Mouse (Mus musculus) liver, embryonic 15.5 days (tissue): ENCODE measurements at regions not wholly inside any gene's neighbourhood (a gene's known extent, or its start where the extent isn't known, plus 50 kb on each side); places are given as distances from the start of the nearest gene placed in this dataset.

Experiments
- ATAC-seq: fragments of 200-750 bp; cut with Nextera tagmentation; 2 replicates; pipeline ENCODE4 v1.8.0; 2017; ENCODE audit warnings: moderate number of reproducible peaks, mild to moderate bottlenecking, moderate library complexity; ENCODE audit not compliant: insufficient read depth
- H3K27ac ChIP-seq: fragments of 300-500 bp; sonication (generic); replicated peaks from 2 replicates; pipeline ENCODE4 v1.5.1; 2015; ENCODE audit warnings: mild to moderate bottlenecking, inconsistent platforms
- H3K27me3 ChIP-seq: fragments of 300-500 bp; sonication (generic); 2 replicates; pipeline ENCODE4 v1.6.1; 2015; ENCODE audit warnings: mild to moderate bottlenecking, inconsistent platforms
- H3K36me3 ChIP-seq: fragments of 300-500 bp; sonication (generic); replicated peaks from 2 replicates; pipeline ENCODE4 v1.6.1; 2015; ENCODE audit warnings: moderate library complexity, mild to moderate bottlenecking, inconsistent platforms
- H3K4me1 ChIP-seq: fragments of 300-500 bp; sonication (generic); replicated peaks from 2 replicates; pipeline ENCODE4 v1.6.1; 2015; ENCODE audit warnings: inconsistent platforms
- H3K4me2 ChIP-seq: fragments of 300-500 bp; sonication (generic); 2 replicates; pipeline ENCODE4 v1.6.1; 2015; ENCODE audit warnings: moderate library complexity, mild to moderate bottlenecking, inconsistent platforms
- H3K4me3 ChIP-seq: fragments of 300-500 bp; sonication (generic); replicated peaks from 2 replicates; pipeline ENCODE4 v1.5.1; 2015; ENCODE audit warnings: mild to moderate bottlenecking, inconsistent platforms
- H3K9ac ChIP-seq: fragments of 300-500 bp; sonication (generic); 2 replicates; pipeline ENCODE4 v1.6.1; 2015; ENCODE audit warnings: moderate library complexity, mild to moderate bottlenecking, inconsistent platforms
- H3K9me3 ChIP-seq: fragments of 300-500 bp; sonication (generic); replicated peaks from 2 replicates; pipeline ENCODE4 v1.6.1; 2016; ENCODE audit warnings: inconsistent platforms
- WGBS: fragments of 180-500 bp; shearing (Covaris S2); methylation state at CpG from one replicate; pipeline ENCODE4 v1.1.7; 2015; ENCODE audit warnings: mixed read lengths; ENCODE audit not compliant: insufficient replicate concordance; 5-methylcytosine and 5-hydroxymethylcytosine counted together

- H3K36me3 ChIP-seq = no peaks in the 10 kb centered on the region
- 48% methylated on average over 5 of the region's 5 CpGs for WGBS
- H3K9me3 ChIP-seq = no peaks in the 10 kb centered on the region
- no peak for ATAC-seq
- no peaks in the 10 kb centered on the region for H3K4me1 ChIP-seq
- no peak overlapping the region for H3K9ac ChIP-seq
- no peak overlapping the region for H3K27ac ChIP-seq
- no peak overlapping the region for H3K4me2 ChIP-seq
- no peaks in the 10 kb centered on the region for H3K27me3 ChIP-seq
- no peak overlapping the region for H3K4me3 ChIP-seq
Observed at GRCm38 (mm10) chr1:159150351-159150750, 81.8 kb upstream of the Cop1 start.

GRCm38 (mm10) chr1:159156428-159156827 is 75.7 kb upstream of the Cop1 start:
- H3K9me3 ChIP-seq = no peaks in the 10 kb centered on the region
- no peak for ATAC-seq
- no peak overlapping the region for H3K4me3 ChIP-seq
- no peak overlapping the region for H3K27ac ChIP-seq
- no peak overlapping the region for H3K9ac ChIP-seq
- H3K27me3 ChIP-seq = no peaks in the 10 kb centered on the region
- no peak overlapping the region for H3K4me2 ChIP-seq
- peaks cover 9% of the 10 kb centered on the region for H3K4me1 ChIP-seq
- 45% methylated on average over 3 of the region's 3 CpGs for WGBS
- no peaks in the 10 kb centered on the region for H3K36me3 ChIP-seq

- Histone ChIP-seq H3K36me3 (no peaks in the 10 kb centered on the region), H3K9ac (no peak overlapping the region), H3K4me1 (peaks cover 9% of the 10 kb centered on the region), H3K4me3 (no peak overlapping the region), H3K27me3 (no peaks in the 10 kb centered on the region), H3K4me2 (peak overlapping the region; percentile 30; the same call in 1 of the 2 replicates), H3K9me3 (no peaks in the 10 kb centered on the region), H3K27ac (no peak overlapping the region)
- 45% methylated on average over 8 of the region's 8 CpGs for WGBS
- ATAC-seq = peak; percentile 85
Observed at GRCm38 (mm10) chr1:159160035-159160960, 71.8 kb upstream of the Cop1 start.

- no peak for ATAC-seq
- H3K9me3 ChIP-seq = no peaks in the 10 kb centered on the region
- H3K4me1 ChIP-seq = peaks cover 9% of the 10 kb centered on the region
- no peaks in the 10 kb centered on the region for H3K27me3 ChIP-seq
- no peak overlapping the region for H3K4me2 ChIP-seq
- H3K27ac ChIP-seq = no peak overlapping the region
- 37% methylated on average over 4 of the region's 4 CpGs for WGBS
- H3K9ac ChIP-seq = no peak overlapping the region
- H3K4me3 ChIP-seq = no peak overlapping the region
- no peaks in the 10 kb centered on the region for H3K36me3 ChIP-seq
Observed at GRCm38 (mm10) chr1:159163113-159163885, 68.8 kb upstream of the Cop1 start.

- no peaks in the 10 kb centered on the region for H3K9me3 ChIP-seq
- no peak overlapping the region for H3K9ac ChIP-seq
- H3K27me3 ChIP-seq = no peaks in the 10 kb centered on the region
- no peak overlapping the region for H3K27ac ChIP-seq
- ATAC-seq = no peak
- H3K36me3 ChIP-seq = no peaks in the 10 kb centered on the region
- no peaks in the 10 kb centered on the region for H3K4me1 ChIP-seq
- H3K4me3 ChIP-seq = no peak overlapping the region
- no peak overlapping the region for H3K4me2 ChIP-seq
Observed at GRCm38 (mm10) chr1:159182031-159182430, 50.1 kb upstream of the Cop1 start.
